Mouse (Mus musculus) small intestine, adult 2 months (tissue): ENCODE measurements around the gene Neb.

Experiments used
- CTCF ChIP-seq: fragments of 200-500 bp; IDR thresholded peaks from 2 replicates; pipeline ENCODE4 v1.5.1; 2012; ENCODE audit warnings: low read depth, mild to moderate bottlenecking, control low read depth, inconsistent platforms, low read length, moderate library complexity, mixed read lengths; ENCODE audit not compliant: insufficient replicate concordance, insufficient read length; ENCODE audit errors: extremely low read depth
- POLR2A ChIP-seq: fragments of 200-500 bp; IDR thresholded peaks from 2 replicates; pipeline ENCODE4 v1.6.1; 2012; ENCODE audit warnings: low read depth, mild to moderate bottlenecking, control low read depth, inconsistent platforms, low read length, moderate library complexity

DNA sequence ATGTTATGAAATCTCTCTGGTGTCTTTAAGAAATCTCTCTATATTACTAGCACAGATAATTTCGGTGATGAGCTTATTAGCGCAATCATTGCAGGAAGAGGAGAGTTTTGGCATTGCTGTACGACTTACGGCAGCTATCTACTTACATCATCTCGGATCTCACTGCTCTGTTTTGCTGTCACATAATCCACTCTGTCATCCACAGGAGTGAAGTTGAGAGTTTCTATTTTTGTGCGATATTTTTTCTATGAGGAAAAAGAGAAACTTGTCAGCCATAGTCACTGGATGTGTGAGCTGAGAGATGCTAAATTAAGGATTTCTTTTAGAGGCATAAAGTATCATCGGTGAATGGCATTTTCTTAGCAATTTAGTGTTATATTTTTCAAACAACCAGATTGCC is 167.6 kb downstream of the Neb start:
- TF ChIP-seq CTCF (no peak), POLR2A (no peak)
